Mouse (Mus musculus) megakaryocyte, embryonic 14.5 days (primary cell): ENCODE data around the gene Ino80e.

Experiments
- FLI1 ChIP-seq: IDR thresholded peaks from 2 replicates; pipeline ENCODE4 v1.6.1; 2012; ENCODE audit warnings: low read length, inconsistent platforms, mixed read lengths
- GATA1 ChIP-seq: IDR thresholded peaks from 3 replicates; pipeline ENCODE4 v1.6.1; 2012; ENCODE audit warnings: mixed read lengths, low read length, inconsistent platforms, borderline replicate concordance

DNA sequence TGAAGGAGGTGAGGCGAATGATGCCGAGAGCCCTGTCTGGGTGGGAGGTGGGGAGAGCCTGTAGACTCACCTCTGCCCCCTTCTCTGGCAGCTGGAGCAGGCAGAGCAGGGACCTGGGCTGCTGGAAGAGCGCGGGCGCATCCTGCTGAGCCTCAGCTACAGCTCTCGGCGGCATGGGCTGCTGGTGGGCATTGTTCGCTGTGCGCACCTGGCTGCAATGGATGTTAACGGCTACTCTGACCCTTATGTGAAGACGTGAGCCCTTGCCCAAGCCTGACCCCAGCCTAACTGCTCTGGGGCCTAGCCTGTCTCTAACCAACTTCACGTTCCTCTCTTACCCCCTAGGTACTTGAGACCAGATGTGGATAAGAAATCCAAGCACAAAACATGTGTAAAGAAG lies 11.0 kb downstream of the Ino80e start:
- TF ChIP-seq GATA1 (no peak), FLI1 (no peak)
